Mouse (Mus musculus): ENCODE measurements around the gene Med23.

Med23 gene

GRCm38 (mm10) chr10:24961112-24961511 is 91.3 kb downstream of the Med23 start:
- DNase-seq (ENCODE audit: low spot score in 2 of 2) = no peak

DNA sequence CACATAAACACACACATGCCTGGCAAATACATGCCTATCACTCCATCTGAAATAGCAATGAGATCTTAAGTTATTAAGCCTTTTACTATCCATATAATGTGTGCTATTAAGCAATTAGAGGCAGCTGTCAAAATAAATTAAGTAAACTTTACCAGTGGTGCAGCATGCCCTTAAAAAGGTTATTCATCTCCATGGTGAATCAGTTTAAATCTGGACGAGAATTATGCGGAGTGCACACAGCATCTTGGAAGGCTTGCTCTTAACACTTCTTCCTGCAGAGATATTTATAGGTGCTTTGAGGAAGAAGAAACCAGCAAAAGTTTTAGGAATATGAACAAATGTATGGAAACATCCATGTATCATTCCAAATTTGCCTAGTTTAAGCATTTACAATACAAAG is 92.1 kb downstream of the Med23 start:
- no peak for DNase-seq (ENCODE audit: low spot score in 2 of 2)
